Comparison of ENCODE assay signal across 8 mouse cellular contexts in genomic region chr4:106614180-106614797, GRCm38 (mm10). TPM values are rescaled to one million over a fixed set of nuclear protein-coding genes. Genes with fewer than 3 reads are reported as not detected.
DNase-seq lines count a peak whose midpoint lies in the region; ATAC-seq lines count a peak whose summit lies in the region.

No protein-coding gene starts in this region.

- H3K9ac ChIP-seq in limb, embryonic 11.5 days (ENCODE audit: low read length): no peak overlapping the region
- no peak overlapping the region for H3K9ac ChIP-seq in midbrain, embryonic 12.5 days (replicated peaks)

- no peak overlapping the region for H3K4me3 ChIP-seq in limb, embryonic 11.5 days (ENCODE audit: low read depth, low read length)
- H3K4me3 ChIP-seq in midbrain, embryonic 12.5 days: no peak overlapping the region

- H3K36me3 ChIP-seq in limb, embryonic 11.5 days (ENCODE audit: control insufficient read depth, insufficient read depth, low read length): no peaks in the 10 kb centered on the region
- no peaks in the 10 kb centered on the region for H3K36me3 ChIP-seq in midbrain, embryonic 12.5 days

- H3K4me1 ChIP-seq in limb, embryonic 11.5 days (ENCODE audit: control insufficient read depth, insufficient read depth, low read length): peaks cover 9% of the 10 kb centered on the region
- H3K4me1 ChIP-seq in midbrain, embryonic 12.5 days: peaks cover 15% of the 10 kb centered on the region

- peak; percentile 88 for ATAC-seq in granulocyte monocyte progenitor cell, adult 5-6 weeks (replicated peaks; ENCODE audit: poor library complexity, severe bottlenecking)
- ATAC-seq in limb, embryonic 11.5 days (ENCODE audit: insufficient number of reproducible peaks, low FRiP score, low TSS enrichment, low read depth): peak; percentile 55; the same call in 1 of the 2 replicates
- ATAC-seq in midbrain, embryonic 12.5 days (ENCODE audit: low FRiP score, low read depth): peak; percentile 47

- WGBS in limb, embryonic 11.5 days: 42% methylated on average over 7 of the region's 7 CpGs
- WGBS in midbrain, embryonic 12.5 days: 41% methylated on average over 7 of the region's 7 CpGs

- H3K4me2 ChIP-seq in limb, embryonic 11.5 days (ENCODE audit: low read depth, severe bottlenecking): no peak overlapping the region
- H3K4me2 ChIP-seq in midbrain, embryonic 12.5 days (replicated peaks): no peak overlapping the region

- no peaks in the 10 kb centered on the region for H3K9me3 ChIP-seq in limb, embryonic 11.5 days (ENCODE audit: control insufficient read depth, low read length)
- H3K9me3 ChIP-seq in midbrain, embryonic 12.5 days: no peaks in the 10 kb centered on the region

- no peaks in the 10 kb centered on the region for H3K27me3 ChIP-seq in limb, embryonic 11.5 days (ENCODE audit: control insufficient read depth, insufficient read depth, low read length)
- H3K27me3 ChIP-seq in midbrain, embryonic 12.5 days: peaks cover 26% of the 10 kb centered on the region

- H3K27ac ChIP-seq in limb, embryonic 11.5 days (replicated peaks; ENCODE audit: low read depth, low read length): no peak overlapping the region
- H3K27ac ChIP-seq in midbrain, embryonic 12.5 days (replicated peaks): no peak overlapping the region

- DNase-seq in urinary bladder, adult 2 months (ENCODE audit: low spot score): peak; percentile 40
- DNase-seq in urinary bladder, postnatal 10 days (ENCODE audit: low spot score): no peak
- DNase-seq in embryo, embryonic 9.5 days (ENCODE audit: extremely low spot score): peak; percentile 74
- peak; percentile 78 for DNase-seq in kidney, adult 18-20 months
- DNase-seq in limb, embryonic 11.5 days (ENCODE audit: low spot score): peak; percentile 86
- DNase-seq in spleen, postnatal 10 days (ENCODE audit: low spot score in 2 of 2): peak; percentile 56 to 78

RNA-seq across cellular contexts. Expression of gene Lexm, which starts 2.8 kb away (rescaled TPM):
- polyA plus RNA-seq in urinary bladder, adult 2 months (2012; rRNA removed): 0.23 and 0.37 TPM in 2 replicates
- total RNA-seq in granulocyte monocyte progenitor cell, adult 5-6 weeks (2014; fragmentation: Nextera tagmentation): not detected in 2 replicates
- not detected in 2 replicates for total RNA-seq in granulocyte monocyte progenitor cell, adult 5-6 weeks (2017)
- polyA plus RNA-seq in limb, embryonic 11.5 days (2014; fragmentation: Nextera tagmentation; extraction: Ambion mirVana): 0.33 TPM in 1 of 2 replicates, not detected in the other
- polyA plus RNA-seq in midbrain, embryonic 12.5 days (2016; fragmentation: Nextera tagmentation; extraction: Ambion mirVana): 0.27 and 0.79 TPM in 2 replicates

RNA-seq across cellular contexts. Expression of gene Ttc22, which starts 7.9 kb away (rescaled TPM):
- polyA plus RNA-seq in urinary bladder, adult 2 months (2012; rRNA removed): 8.0 and 11.9 TPM in 2 replicates
- not detected in 2 replicates for total RNA-seq in granulocyte monocyte progenitor cell, adult 5-6 weeks (2014; fragmentation: Nextera tagmentation)
- not detected in 2 replicates for total RNA-seq in granulocyte monocyte progenitor cell, adult 5-6 weeks (2017)
- 0.07 and 0.24 TPM in 2 replicates for polyA plus RNA-seq in limb, embryonic 11.5 days (2014; fragmentation: Nextera tagmentation; extraction: Ambion mirVana)
- polyA plus RNA-seq in midbrain, embryonic 12.5 days (2016; fragmentation: Nextera tagmentation; extraction: Ambion mirVana): 0.40 and 0.58 TPM in 2 replicates

RNA-seq across cellular contexts. Expression of gene Pars2, which starts 36.6 kb away (rescaled TPM):
- 9.3 and 12.1 TPM in 2 replicates for polyA plus RNA-seq in urinary bladder, adult 2 months (2012; rRNA removed)
- 11.2 and 18.2 TPM in 2 replicates for total RNA-seq in granulocyte monocyte progenitor cell, adult 5-6 weeks (2014; fragmentation: Nextera tagmentation)
- 8.2 and 13.9 TPM in 2 replicates for total RNA-seq in granulocyte monocyte progenitor cell, adult 5-6 weeks (2017)
- polyA plus RNA-seq in limb, embryonic 11.5 days (2014; fragmentation: Nextera tagmentation; extraction: Ambion mirVana): 14.3 and 17.1 TPM in 2 replicates
- polyA plus RNA-seq in midbrain, embryonic 12.5 days (2016; fragmentation: Nextera tagmentation; extraction: Ambion mirVana): 12.0 and 13.3 TPM in 2 replicates

RNA-seq across cellular contexts. Expression of gene Dhcr24, which starts 53.5 kb away (rescaled TPM):
- 52.0 and 55.7 TPM in 2 replicates for polyA plus RNA-seq in urinary bladder, adult 2 months (2012; rRNA removed)
- 19.6 and 22.2 TPM in 2 replicates for total RNA-seq in granulocyte monocyte progenitor cell, adult 5-6 weeks (2014; fragmentation: Nextera tagmentation)
- 8.7 and 14.4 TPM in 2 replicates for total RNA-seq in granulocyte monocyte progenitor cell, adult 5-6 weeks (2017)
- polyA plus RNA-seq in limb, embryonic 11.5 days (2014; fragmentation: Nextera tagmentation; extraction: Ambion mirVana): 23.6 and 25.9 TPM in 2 replicates
- polyA plus RNA-seq in midbrain, embryonic 12.5 days (2016; fragmentation: Nextera tagmentation; extraction: Ambion mirVana): 6.7 and 7.7 TPM in 2 replicates
